Mouse (Mus musculus): ENCODE measurements around the gene Rufy2. TPM values are rescaled to one million over a fixed set of nuclear protein-coding genes. Genes with fewer than 3 reads are reported as not detected.

Gene Rufy2
- total and polyA plus RNA-seq, 3 experiments: 4.9 to 6.8 (median 5.8) TPM

GRCm38 (mm10) chr10:63027376-63028161, 47.5 kb downstream of the Rufy2 start:
- in situ Hi-C loops (cut with MboI; ENCODE audit: low pct_ligation_motif_present, low pct_unique_long_range_greater_than_20kb, low sequenced_read_pairs): no loop called here
- TF ChIP-seq ZMIZ1 (IDR thresholded peaks at IDR 0.05; ENCODE audit: low read depth, low read length): no peak
- no peak for TF ChIP-seq IRF4 (IDR thresholded peaks at IDR 0.05; ENCODE audit: low read depth, low read length)
- TF ChIP-seq RCOR1 (conservative IDR thresholded peaks at IDR 0.05; ENCODE audit: low read depth, low read length): no peak
- TF ChIP-seq RAD21 (IDR thresholded peaks at IDR 0.05; ENCODE audit: low read depth, low read length): no peak
- TF ChIP-seq UBTF (IDR thresholded peaks at IDR 0.05; ENCODE audit: low read depth, low read length): no peak
- TF ChIP-seq JUND (conservative IDR thresholded peaks at IDR 0.05; ENCODE audit: low read depth, low read length): no peak
- no peak for TF ChIP-seq TBP (conservative IDR thresholded peaks at IDR 0.05; ENCODE audit: low read depth, low read length)
- TF ChIP-seq MAX (IDR thresholded peaks at IDR 0.05; ENCODE audit: low read length): no peak
- TF ChIP-seq MEF2A (IDR thresholded peaks at IDR 0.05; ENCODE audit: borderline replicate concordance, low read depth, low read length): no peak
- no peak for TF ChIP-seq EP300 (IDR thresholded peaks at IDR 0.05; ENCODE audit: low read length)
- no peak for TF ChIP-seq E2F4 (IDR thresholded peaks at IDR 0.05; ENCODE audit: insufficient replicate concordance, low read depth, low read length)
- Histone ChIP-seq H3K36me3 (replicated peaks in 1 of 2; ENCODE audit: control insufficient read depth in 1 of 2, insufficient read depth in 1 of 2, low read length in 1 of 2) (no peaks in the 10 kb centered on the region), H3K9ac (ENCODE audit: insufficient read depth, low read depth) (no peak overlapping the region), H3K4me1 (ENCODE audit: control insufficient read depth in 1 of 2, insufficient read depth in 2 of 2) (peaks cover 2 to 16% of the 10 kb centered on the region in 2 experiments; a peak in 3 of 4 replicates), H3K4me3 (replicated peaks in 1 of 3; ENCODE audit: low read depth in 2 of 3, low read length in 2 of 3, poor library complexity in 1 of 3) (no peak overlapping the region), H3K4me2 (ENCODE audit: insufficient read depth, low read depth, poor library complexity, severe bottlenecking) (no peak overlapping the region), H3K27ac (ENCODE audit: insufficient read depth, low read depth) (no peak overlapping the region), H3K9me3 (replicated peaks; ENCODE audit: low read length) (no peaks in the 10 kb centered on the region), H3K79me2 (replicated peaks; ENCODE audit: control insufficient read depth, extremely low read depth, insufficient read depth, poor library complexity, severe bottlenecking) (peaks cover 6% of the 10 kb centered on the region), H3K27me3 (replicated peaks) (no peaks in the 10 kb centered on the region)
- no peak for DNase-seq (ENCODE audit: extremely low read depth)
- dilution Hi-C loops (cut with MboI; ENCODE audit: extremely low pct_ligation_motif_present, extremely low pct_unique_long_range_greater_than_20kb, low sequenced_read_pairs): no loop called here

GRCm38 (mm10) chr10:63028396-63028795, 48.4 kb downstream of the Rufy2 start:
- no peak overlapping the region for H3K4me2 ChIP-seq (ENCODE audit: insufficient read depth, low read depth, poor library complexity, severe bottlenecking)
- no peaks in the 10 kb centered on the region for H3K79me2 ChIP-seq (replicated peaks; ENCODE audit: control insufficient read depth, extremely low read depth, insufficient read depth, poor library complexity, severe bottlenecking)
- DNase-seq (ENCODE audit: extremely low read depth): no peak
- dilution Hi-C loops (cut with MboI; ENCODE audit: extremely low pct_ligation_motif_present, extremely low pct_unique_long_range_greater_than_20kb, low sequenced_read_pairs): no loop called here
- no peaks in the 10 kb centered on the region for H3K9me3 ChIP-seq (replicated peaks; ENCODE audit: low read length)
- in situ Hi-C loops (cut with MboI; ENCODE audit: low pct_ligation_motif_present, low pct_unique_long_range_greater_than_20kb, low sequenced_read_pairs): no loop called here
- H3K4me3 ChIP-seq (replicated peaks in 1 of 3; ENCODE audit: low read depth in 2 of 3, low read length in 2 of 3, poor library complexity in 1 of 3): no peak overlapping the region
- no peak overlapping the region for H3K27ac ChIP-seq (ENCODE audit: insufficient read depth, low read depth)
- H3K27me3 ChIP-seq (replicated peaks): no peaks in the 10 kb centered on the region
- no peaks in the 10 kb centered on the region for H3K36me3 ChIP-seq (replicated peaks in 1 of 2; ENCODE audit: control insufficient read depth in 1 of 2, insufficient read depth in 1 of 2, low read length in 1 of 2)
- TF ChIP-seq ZMIZ1 (IDR thresholded peaks at IDR 0.05; ENCODE audit: low read depth, low read length) (no peak), POLR2A (IDR thresholded peaks at IDR 0.05; ENCODE audit: low read depth, low read length) (no peak)
- H3K4me1 ChIP-seq (ENCODE audit: control insufficient read depth in 1 of 2, insufficient read depth in 2 of 2): peaks cover 2 to 16% of the 10 kb centered on the region in 2 experiments; a peak in 3 of 4 replicates
- no peak overlapping the region for H3K9ac ChIP-seq (ENCODE audit: insufficient read depth, low read depth)

GRCm38 (mm10) chr10:63032267-63032666, 52.2 kb downstream of the Rufy2 start:
- in situ Hi-C loops (cut with MboI; ENCODE audit: low pct_ligation_motif_present, low pct_unique_long_range_greater_than_20kb, low sequenced_read_pairs): no loop called here
- Histone ChIP-seq H3K36me3 (replicated peaks in 1 of 2; ENCODE audit: control insufficient read depth in 1 of 2, insufficient read depth in 1 of 2, low read length in 1 of 2) (no peaks in the 10 kb centered on the region), H3K9ac (ENCODE audit: insufficient read depth, low read depth) (no peak overlapping the region), H3K9me3 (replicated peaks; ENCODE audit: low read length) (no peaks in the 10 kb centered on the region), H3K4me1 (ENCODE audit: control insufficient read depth in 1 of 2, insufficient read depth in 2 of 2) (no peaks in the 10 kb centered on the region), H3K79me2 (replicated peaks; ENCODE audit: control insufficient read depth, extremely low read depth, insufficient read depth, poor library complexity, severe bottlenecking) (no peaks in the 10 kb centered on the region), H3K4me2 (ENCODE audit: insufficient read depth, low read depth, poor library complexity, severe bottlenecking) (no peak overlapping the region), H3K4me3 (replicated peaks in 1 of 3; ENCODE audit: low read depth in 2 of 3, low read length in 2 of 3, poor library complexity in 1 of 3) (no peak overlapping the region), H3K27me3 (replicated peaks) (no peaks in the 10 kb centered on the region), H3K27ac (ENCODE audit: insufficient read depth, low read depth) (no peak overlapping the region)
- dilution Hi-C loops (cut with MboI; ENCODE audit: extremely low pct_ligation_motif_present, extremely low pct_unique_long_range_greater_than_20kb, low sequenced_read_pairs): no loop called here
- DNase-seq (ENCODE audit: extremely low read depth): no peak
- TF ChIP-seq NRF1 (IDR thresholded peaks at IDR 0.05; ENCODE audit: low read depth, low read length) (no peak), JUN (IDR thresholded peaks at IDR 0.05; ENCODE audit: insufficient read depth, low read depth, low read length) (no peak), TBP (conservative IDR thresholded peaks at IDR 0.05; ENCODE audit: low read depth, low read length) (no peak), KAT2A (IDR thresholded peaks at IDR 0.05; ENCODE audit: insufficient replicate concordance, low read length) (no peak), CHD2 (IDR thresholded peaks at IDR 0.05; ENCODE audit: low read length) (no peak), ZNF384 (IDR thresholded peaks at IDR 0.05; ENCODE audit: low read depth, low read length) (no peak), MYC (IDR thresholded peaks at IDR 0.05; ENCODE audit: low read depth, low read length) (no peak), RCOR1 (conservative IDR thresholded peaks at IDR 0.05; ENCODE audit: low read depth, low read length) (no peak), RAD21 (IDR thresholded peaks at IDR 0.05; ENCODE audit: low read depth, low read length) (no peak), CTCF (conservative IDR thresholded peaks at IDR 0.05 in 1 of 2, IDR thresholded peaks at IDR 0.05 in 1 of 2; ENCODE audit: low read depth in 2 of 2, low read length in 2 of 2) (no peak), ZC3H11A (IDR thresholded peaks at IDR 0.05; ENCODE audit: low read depth, low read length) (no peak), MXI1 (IDR thresholded peaks at IDR 0.05; ENCODE audit: low read depth, low read length) (no peak), PAX5 (IDR thresholded peaks at IDR 0.05; ENCODE audit: low read length) (no peak), IRF4 (IDR thresholded peaks at IDR 0.05; ENCODE audit: low read depth, low read length) (no peak), BHLHE40 (IDR thresholded peaks at IDR 0.05; ENCODE audit: low read depth, low read length) (no peak), TCF12 (IDR thresholded peaks at IDR 0.05; ENCODE audit: low read depth, low read length) (no peak), JUND (conservative IDR thresholded peaks at IDR 0.05; ENCODE audit: low read depth, low read length) (no peak), ZMIZ1 (IDR thresholded peaks at IDR 0.05; ENCODE audit: low read depth, low read length) (no peak)
